Mouse (Mus musculus) right cerebral cortex, postnatal 25 days (tissue): ENCODE measurements around the gene Mical3.

Source experiments
- DNase-seq: peaks from one replicate; pipeline ENCODE4 v3.0.0; 2022

Mical3 gene

DNA sequence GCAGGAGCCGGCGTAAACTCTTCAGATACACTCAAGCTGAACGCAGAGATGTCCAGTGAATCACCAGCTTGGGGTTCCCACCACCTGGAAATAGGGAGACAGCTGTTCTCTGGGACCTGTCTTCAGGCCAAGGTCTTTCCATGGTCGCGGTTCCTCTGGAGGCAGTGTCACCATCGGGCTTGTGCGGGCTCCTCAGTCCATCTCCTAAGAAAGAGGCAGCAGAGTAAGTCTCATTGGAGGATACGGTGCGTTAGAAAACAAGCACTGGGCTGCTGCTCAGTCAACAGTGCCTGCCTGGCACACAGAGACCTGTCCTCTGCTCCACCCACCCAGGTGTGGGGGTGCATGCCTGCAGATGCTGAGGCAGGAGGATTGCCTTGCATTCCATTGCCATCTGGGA, 236.7 kb downstream of the Mical3 start:
- no peak for DNase-seq

DNA sequence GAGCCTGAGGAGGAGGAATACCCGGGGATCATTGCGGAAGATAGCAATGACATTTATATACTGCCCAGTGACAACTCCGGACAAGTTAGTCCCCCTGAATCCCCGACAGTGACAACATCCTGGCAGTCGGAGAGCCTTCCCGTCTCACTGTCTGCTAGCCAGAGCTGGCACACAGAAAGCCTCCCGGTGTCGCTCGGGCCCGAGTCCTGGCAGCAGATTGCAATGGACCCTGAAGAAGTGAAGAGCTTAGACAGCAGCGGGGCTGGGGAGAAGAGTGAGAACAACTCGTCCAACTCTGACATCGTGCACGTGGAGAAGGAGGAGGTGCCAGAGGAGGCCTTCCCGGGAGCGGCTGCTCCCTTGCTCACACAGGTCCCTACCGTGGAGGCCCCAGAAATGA, 244.1 kb downstream of the Mical3 start:
- no peak for DNase-seq

DNA sequence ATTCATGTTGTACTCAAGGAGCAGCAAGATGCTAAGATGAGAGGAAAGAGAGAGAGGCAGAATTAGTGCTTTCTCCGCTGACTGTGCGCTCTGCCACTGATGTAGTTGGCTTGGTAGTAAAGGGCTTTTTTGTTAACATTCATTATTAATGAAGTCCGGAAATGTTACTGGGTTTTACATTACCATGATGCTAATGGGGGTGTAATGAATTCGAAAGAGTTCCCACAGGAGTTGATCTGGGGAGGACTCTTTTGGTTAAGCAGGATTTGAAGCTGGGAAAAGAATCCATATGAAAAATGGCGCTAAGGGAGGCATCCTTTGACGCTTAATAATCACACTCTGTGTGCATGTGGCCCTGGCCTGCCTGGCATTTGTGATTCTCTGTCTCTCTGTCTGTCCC, 246.4 kb downstream of the Mical3 start:
- no peak for DNase-seq
